Mouse (Mus musculus) bone marrow, adult 2 months (tissue): ENCODE results near the gene Lrrc23.

Experiments used
- CTCF ChIP-seq: fragments of 200-500 bp; IDR thresholded peaks from 2 replicates; pipeline ENCODE4 v1.5.1; 2011; ENCODE audit warnings: low read length, control low read depth; ENCODE audit not compliant: control insufficient read depth, insufficient read depth
- POLR2A ChIP-seq: fragments of 200-500 bp; IDR thresholded peaks from 2 replicates; pipeline ENCODE4 v1.6.1; 2011; ENCODE audit warnings: low read depth, mild to moderate bottlenecking, control low read depth, low read length, borderline replicate concordance; ENCODE audit not compliant: control insufficient read depth

GRCm38 (mm10) chr6:124796200-124796599 is 16.7 kb upstream of the Lrrc23 start:
- TF ChIP-seq CTCF (no peak), POLR2A (no peak)
